Mouse (Mus musculus) G1E (cell line): Measurements from ENCODE around the gene Csf3. TPM values are rescaled to one million over a fixed set of nuclear protein-coding genes. Genes with fewer than 3 reads are reported as not detected.
A peak's percentile ranks its signal among the peaks of the same experiment; 100 is the strongest.

Source experiments
- ATAC-seq: 2 replicates; pipeline ENCODE4 v1.8.0; 2016; ENCODE audit warnings: mild to moderate bottlenecking; ENCODE audit not compliant: insufficient number of reproducible peaks, poor library complexity, low FRiP score, severe bottlenecking; ENCODE audit errors: extremely low read depth
- DNase-seq: peaks from one replicate; pipeline ENCODE4 v3.0.0; 2012; ENCODE audit warnings: low spot score
- H3K27me3 ChIP-seq: 2 replicates; pipeline ENCODE4 v1.6.1; 2012; ENCODE audit warnings: mild to moderate bottlenecking, low read length, inconsistent platforms; ENCODE audit not compliant: insufficient read depth
- H3K36me3 ChIP-seq: replicated peaks from 2 replicates; pipeline ENCODE3; 2012; ENCODE audit warnings: mild to moderate bottlenecking, inconsistent platforms
- H3K4me1 ChIP-seq: 2 replicates; pipeline ENCODE4 v1.6.1; 2012; ENCODE audit warnings: low read depth, low read length, inconsistent platforms, mixed read lengths; ENCODE audit not compliant: insufficient read depth
- H3K4me3 ChIP-seq: 2 replicates; pipeline ENCODE4 v1.5.1; 2012; ENCODE audit warnings: low read depth, mild to moderate bottlenecking, inconsistent platforms, low read length, moderate library complexity, mixed read lengths
- H3K9me3 ChIP-seq: replicated peaks from 2 replicates; pipeline ENCODE4 v1.6.1; 2012; ENCODE audit warnings: inconsistent platforms
- CTCF ChIP-seq: IDR thresholded peaks from 2 replicates; pipeline ENCODE4 v1.5.1; 2012; ENCODE audit warnings: low read depth, low read length, inconsistent platforms, mixed read lengths
- GATA1 ChIP-seq: IDR thresholded peaks from 2 replicates; pipeline ENCODE4 v1.6.1; 2012; ENCODE audit warnings: borderline replicate concordance, low read length, inconsistent platforms, mixed read lengths
- GATA2 ChIP-seq: IDR thresholded peaks from 2 replicates; pipeline ENCODE4 v1.6.1; 2012; ENCODE audit warnings: low read depth, low read length, inconsistent platforms, borderline replicate concordance
- POLR2AphosphoS5 ChIP-seq: IDR thresholded peaks from 2 replicates; pipeline ENCODE4 v1.6.1; 2012; ENCODE audit warnings: low read depth, low read length, inconsistent platforms; ENCODE audit not compliant: insufficient replicate concordance
- TAL1 ChIP-seq: conservative IDR thresholded peaks from 2 replicates; pipeline ENCODE4 v1.6.1; 2012; ENCODE audit warnings: low read depth, low read length, inconsistent platforms, mixed read lengths
- polyA plus RNA-seq: library from polyadenylated mRNA; stranded (reverse); fragments of >175 nt; gene quantifications from 2 replicates; pipeline ENCODE4 v1.2.3, GENCODE M21; 2012
- total RNA-seq, 2 experiments: library from RNA; stranded (forward) in 1 of 2; stranded (reverse) in 1 of 2; fragments of 200-1000 nt in 1 of 2; fragments of >200 nt in 1 of 2; fragmentation: Nextera tagmentation in 1 of 2; gene quantifications; 2 replicates each; pipeline ENCODE4 v1.2.3; 2014 to 2017

The Csf3 gene
- total and polyA plus RNA-seq, 3 experiments, result 0.27 TPM; not detected in 2

DNA sequence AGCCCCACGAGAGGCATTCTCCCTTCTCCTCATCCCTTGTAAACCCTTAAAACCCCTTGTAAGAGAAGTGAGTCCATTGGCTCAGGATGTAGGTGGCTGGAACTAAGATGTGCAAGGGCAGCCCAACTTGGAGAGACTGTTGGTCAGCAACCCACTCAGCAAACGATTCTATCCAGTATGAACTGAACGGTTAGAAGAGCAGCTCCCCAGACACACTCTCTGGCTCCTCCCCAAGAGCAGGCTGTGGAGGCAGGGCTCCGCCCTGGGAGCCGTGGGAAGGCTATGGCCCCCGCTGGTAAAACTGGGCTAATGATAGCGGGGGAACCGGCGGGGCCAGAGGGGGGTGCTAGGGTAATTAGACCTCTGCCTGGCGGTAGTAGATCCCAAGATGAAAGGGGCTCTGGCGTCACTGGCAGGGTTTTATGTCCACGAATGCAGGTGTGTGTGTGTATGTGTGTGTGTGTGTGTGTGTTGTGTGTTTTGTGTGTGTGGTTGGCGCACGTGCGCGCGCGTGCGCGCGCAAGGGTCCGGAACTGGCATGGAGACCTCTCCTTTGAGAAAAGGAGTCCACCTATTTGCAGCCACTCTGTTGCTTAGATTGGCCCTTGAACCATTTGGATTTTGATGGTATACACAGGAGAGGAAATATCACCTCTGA lies 39.5 kb downstream of the Csf3 start, which contains the start of gene Thra:
Gene Thra (plus strand): TSS at position 246 of the 658 bp plus-strand sequence.
- Histone ChIP-seq H3K4me3 (peak within 1 kb of the TSS; percentile 80), H3K9me3 (no peaks in the 10 kb centered on the region), H3K27me3 (no peaks in the 10 kb centered on the region), H3K36me3 (peaks cover 19% of the 10 kb centered on the region), H3K4me1 (peaks cover 72% of the 10 kb centered on the region)
- ATAC-seq (peak; percentile 73), DNase-seq (peak; percentile 90)
- TF ChIP-seq TAL1 (no peak), POLR2AphosphoS5 (0 out of 2 replicates have a peak, but pooled peaks have one; percentile 13)

DNA sequence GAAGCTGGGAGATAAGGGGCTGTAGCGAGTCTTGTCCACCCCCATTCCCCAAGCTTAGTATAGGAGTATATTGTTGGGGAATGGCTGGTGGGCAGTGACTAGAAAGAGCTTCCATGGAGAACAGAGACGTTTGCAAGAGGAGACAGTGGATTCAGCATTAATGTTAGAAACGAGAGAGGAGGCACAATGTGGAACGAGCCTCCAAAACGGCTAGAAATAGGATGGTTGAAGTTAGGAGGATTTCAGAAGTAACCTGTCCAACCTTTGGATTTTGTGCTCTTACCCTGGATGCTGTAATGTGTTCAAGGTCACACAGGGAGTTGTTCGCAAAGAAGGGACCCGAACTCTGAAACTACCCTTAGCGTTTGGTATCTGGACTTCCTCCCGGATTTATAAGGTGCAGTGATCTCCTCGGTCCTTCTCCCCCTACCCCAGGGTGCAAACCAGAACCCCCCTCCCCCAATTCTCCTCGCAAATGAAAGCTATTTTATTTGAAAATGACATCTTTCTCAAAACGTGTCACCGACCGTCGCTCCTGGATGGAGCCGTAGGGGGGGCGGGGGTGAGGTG lies 40.1 kb downstream of the Csf3 start:
- TF ChIP-seq GATA1 (no peak), POLR2AphosphoS5 (no peak), TAL1 (no peak), GATA2 (no peak), CTCF (no peak)
- H3K36me3 ChIP-seq, result peaks cover 25% of the 10 kb centered on the region
- DNase-seq, result no peak
- no peaks in the 10 kb centered on the region for H3K27me3 ChIP-seq
- H3K9me3 ChIP-seq, result no peaks in the 10 kb centered on the region
- peak overlapping the region; percentile 80 for H3K4me3 ChIP-seq
- H3K4me1 ChIP-seq, result peaks cover 78% of the 10 kb centered on the region
- ATAC-seq, result no peak

DNA sequence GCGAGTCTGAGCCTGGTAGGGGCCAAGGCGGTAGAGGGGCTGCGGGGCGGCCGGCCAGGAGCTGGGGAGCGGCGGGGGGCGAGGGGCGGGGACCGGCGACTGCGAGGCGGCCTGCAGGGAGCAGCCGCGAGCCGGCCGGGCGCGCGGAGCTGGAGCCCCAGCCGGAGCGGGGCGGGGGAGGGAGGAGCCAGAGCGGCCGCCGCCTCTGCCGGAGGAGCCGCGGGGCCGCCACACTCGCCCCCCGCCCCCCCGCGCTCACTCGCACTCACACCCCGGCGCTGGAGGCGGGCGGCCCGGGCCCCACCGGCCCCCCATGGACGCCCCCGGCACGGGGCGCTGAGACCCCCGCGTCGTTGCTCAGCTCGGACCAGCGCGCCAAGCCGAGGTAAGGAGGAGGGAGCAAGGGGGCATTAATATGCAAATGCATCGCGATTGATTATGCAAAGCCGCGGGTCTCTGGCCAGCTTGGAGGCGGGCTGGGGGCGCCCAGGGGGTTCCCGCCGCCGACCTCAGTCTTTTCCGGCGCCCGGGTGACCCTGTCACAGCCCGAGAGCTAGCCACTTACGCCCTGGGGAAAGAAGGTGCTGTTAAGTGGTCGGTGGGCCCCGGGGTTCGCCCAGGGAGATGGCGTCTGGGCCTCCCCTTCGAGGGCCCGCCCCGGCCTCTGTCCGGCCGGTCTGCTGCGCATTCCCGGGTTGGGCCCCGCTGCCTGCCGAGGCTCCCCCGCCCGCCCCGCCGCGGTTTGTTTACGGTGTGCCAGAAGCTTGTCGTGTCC lies 40.7 kb downstream of the Csf3 start:
- Histone ChIP-seq H3K36me3 (peaks cover 31% of the 10 kb centered on the region), H3K9me3 (no peaks in the 10 kb centered on the region), H3K4me1 (peaks cover 85% of the 10 kb centered on the region), H3K27me3 (no peaks in the 10 kb centered on the region), H3K4me3 (peak overlapping the region; percentile 80)
- peak; percentile 72 for DNase-seq
- TF ChIP-seq GATA2 (no peak), GATA1 (no peak)
- ATAC-seq, result no peak

DNA sequence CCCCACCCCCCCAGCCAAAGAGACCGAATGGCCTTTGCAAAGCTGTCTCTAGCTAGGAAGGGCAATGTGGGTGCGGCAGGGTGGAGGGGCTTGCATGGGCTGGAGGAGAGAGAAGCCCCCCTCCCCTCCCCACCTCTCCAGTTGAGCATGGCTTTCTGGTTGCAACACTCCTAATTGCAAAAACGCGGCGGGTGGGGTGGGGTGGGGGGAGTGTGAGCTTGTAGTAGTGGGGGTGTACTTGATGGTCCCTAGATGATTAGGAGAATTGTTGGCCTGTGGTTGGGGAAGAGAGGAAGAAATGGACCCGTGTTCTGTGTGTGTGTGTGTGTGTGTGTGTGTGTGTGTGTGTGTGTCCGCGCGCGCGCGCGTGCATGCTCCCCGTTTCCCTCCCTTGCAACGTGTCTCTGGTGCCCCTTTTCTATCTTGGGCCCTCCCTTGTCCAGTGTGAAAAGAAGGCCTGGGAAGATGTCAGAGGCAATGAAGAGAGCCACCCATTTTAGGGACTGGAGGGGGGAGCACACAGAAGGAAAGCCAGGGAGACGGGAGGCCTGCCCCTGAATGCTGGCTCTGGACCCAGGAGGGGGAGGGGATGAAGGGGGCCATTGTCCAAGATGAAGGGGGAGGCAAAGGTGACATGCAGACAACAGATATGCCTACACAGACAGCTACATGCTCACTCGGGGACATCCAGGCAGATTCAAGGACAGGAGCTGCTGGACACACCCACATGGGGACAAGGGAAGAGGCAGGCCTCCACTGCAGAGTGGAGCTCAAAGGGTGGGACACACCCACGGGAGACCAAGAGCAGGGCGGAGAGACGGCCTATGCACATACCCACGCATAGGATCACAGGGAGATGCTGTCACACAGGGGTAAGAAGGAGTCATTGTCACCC lies 41.6 kb downstream of the Csf3 start:
- DNase-seq, result no peak
- Histone ChIP-seq H3K27me3 (no peaks in the 10 kb centered on the region), H3K9me3 (no peaks in the 10 kb centered on the region), H3K36me3 (peaks cover 35% of the 10 kb centered on the region), H3K4me3 (peak overlapping the region; percentile 80), H3K4me1 (peaks cover 89% of the 10 kb centered on the region)
- no peak for ATAC-seq
- no peak for TF ChIP-seq POLR2AphosphoS5
- no peak for TF ChIP-seq GATA1
- no peak for TF ChIP-seq GATA2
- TF ChIP-seq TAL1, result no peak
- TF ChIP-seq CTCF, result no peak

DNA sequence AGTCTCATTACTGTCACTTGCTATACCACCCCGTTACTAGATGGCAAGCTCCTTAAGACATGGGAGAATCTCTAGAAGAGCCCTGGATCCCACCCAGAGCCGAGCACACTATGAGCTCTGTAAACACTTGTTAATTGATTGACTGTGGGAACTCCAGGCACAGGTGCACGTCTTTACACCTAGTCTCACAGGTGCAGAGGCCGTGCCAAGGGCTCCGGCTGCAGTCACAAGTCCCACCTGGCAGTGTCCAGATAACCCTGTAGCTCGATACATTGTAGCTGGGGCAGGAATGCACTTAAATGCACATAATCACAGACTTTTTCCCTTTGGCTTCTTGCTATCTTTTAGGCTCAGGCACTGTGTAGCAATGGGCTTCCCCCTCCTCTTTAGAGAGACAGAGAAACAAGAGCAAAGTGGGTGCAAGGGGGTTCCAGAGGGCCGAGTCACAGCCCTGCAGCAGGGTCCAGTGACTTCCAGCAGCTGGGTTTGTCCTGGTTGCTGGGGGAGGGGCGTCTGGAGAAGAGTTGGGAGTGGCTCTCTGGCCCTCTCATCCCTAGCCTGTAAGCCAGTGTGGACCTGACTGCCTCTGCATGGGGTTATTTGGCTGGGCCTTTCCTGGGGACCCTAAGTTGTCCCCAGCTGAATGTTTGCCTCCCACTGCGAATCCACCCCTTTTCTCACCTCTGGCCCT lies 42.7 kb downstream of the Csf3 start:
- no peak for ATAC-seq
- H3K4me1 ChIP-seq, result peaks cover 89% of the 10 kb centered on the region
- no peaks in the 10 kb centered on the region for H3K27me3 ChIP-seq
- TF ChIP-seq POLR2AphosphoS5 (no peak), TAL1 (no peak), CTCF (no peak), GATA2 (no peak), GATA1 (no peak)
- no peaks in the 10 kb centered on the region for H3K9me3 ChIP-seq
- peak overlapping the region; percentile 57; the same call in 1 of the 2 replicates for H3K4me3 ChIP-seq
- peaks cover 37% of the 10 kb centered on the region for H3K36me3 ChIP-seq
- no peak for DNase-seq
